Mouse (Mus musculus) cortical plate, adult 2 months (tissue): ENCODE results near the gene Acot13.

Source experiments
- CTCF ChIP-seq: fragments of 200-500 bp; IDR thresholded peaks from 2 replicates; pipeline ENCODE4 v1.5.1; 2011; ENCODE audit warnings: mild to moderate bottlenecking, control low read depth, low read length; ENCODE audit not compliant: insufficient read depth; ENCODE audit errors: extremely low read depth
- POLR2A ChIP-seq: fragments of 200-500 bp; IDR thresholded peaks from 2 replicates; pipeline ENCODE4 v1.6.1; 2011; ENCODE audit warnings: mild to moderate bottlenecking, low read length, control low read depth; ENCODE audit not compliant: insufficient read depth; ENCODE audit errors: extremely low read depth

DNA sequence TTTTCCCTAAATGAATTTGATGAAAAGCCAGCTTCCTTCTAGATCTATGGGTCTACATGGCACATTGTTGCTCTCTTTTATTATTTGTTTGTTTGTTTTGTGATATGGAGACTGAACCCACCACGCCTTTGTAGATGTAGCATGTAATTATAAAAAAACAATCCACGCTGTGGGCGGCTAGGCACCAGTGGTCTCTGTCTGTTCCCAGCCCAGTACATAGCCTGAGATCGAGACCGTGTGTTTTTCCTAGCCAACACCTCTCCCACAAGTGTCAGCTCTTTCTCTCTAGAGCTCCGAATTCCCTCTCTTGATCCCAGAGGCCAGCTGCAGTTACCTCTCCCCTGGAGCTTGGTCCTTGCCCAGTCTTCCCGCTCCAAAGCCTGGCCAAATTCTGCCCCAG lies 36.9 kb upstream of the Acot13 start:
- TF ChIP-seq CTCF: no peak
- no peak for TF ChIP-seq POLR2A
